Mouse (Mus musculus): ENCODE measurements around the gene Sox5. TPM values are rescaled to one million over a fixed set of nuclear protein-coding genes. Genes with fewer than 3 reads are reported as not detected.

The Sox5 gene
- total and polyA plus RNA-seq, 3 experiments = 0.08 to 0.47 (median 0.46) TPM

GRCm38 (mm10) chr6:144332027-144332426 lies 449.8 kb downstream of the Sox5 start:
- Histone ChIP-seq H3K4me2 (ENCODE audit: insufficient read depth, low read depth, poor library complexity, severe bottlenecking) (no peak overlapping the region), H3K79me2 (replicated peaks; ENCODE audit: control insufficient read depth, extremely low read depth, insufficient read depth, poor library complexity, severe bottlenecking) (no peaks in the 10 kb centered on the region), H3K27me3 (replicated peaks) (no peaks in the 10 kb centered on the region), H3K27ac (ENCODE audit: insufficient read depth, low read depth) (no peak overlapping the region), H3K9me3 (replicated peaks; ENCODE audit: low read length) (no peaks in the 10 kb centered on the region), H3K4me1 (ENCODE audit: control insufficient read depth in 1 of 2, insufficient read depth in 2 of 2) (no peaks in the 10 kb centered on the region), H3K9ac (ENCODE audit: insufficient read depth, low read depth) (no peak overlapping the region), H3K4me3 (replicated peaks in 1 of 3; ENCODE audit: low read depth in 2 of 3, low read length in 2 of 3, poor library complexity in 1 of 3) (no peak overlapping the region), H3K36me3 (replicated peaks in 1 of 2; ENCODE audit: control insufficient read depth in 1 of 2, insufficient read depth in 1 of 2, low read length in 1 of 2) (no peaks in the 10 kb centered on the region)
- dilution Hi-C loops (cut with MboI; ENCODE audit: extremely low pct_ligation_motif_present, extremely low pct_unique_long_range_greater_than_20kb, low sequenced_read_pairs) (no loop called here), in situ Hi-C loops (cut with MboI; ENCODE audit: low pct_ligation_motif_present, low pct_unique_long_range_greater_than_20kb, low sequenced_read_pairs) (loop anchor here (25.0 kb wide), 1 partner anchor 630 kb away; no protein-coding TSS in a partner anchor)
- TF ChIP-seq MAZ (IDR thresholded peaks at IDR 0.05; ENCODE audit: low read depth, low read length) = no peak
- TF ChIP-seq E2F4 (IDR thresholded peaks at IDR 0.05; ENCODE audit: insufficient replicate concordance, low read depth, low read length) = no peak
- no peak for TF ChIP-seq SIN3A (IDR thresholded peaks at IDR 0.05; ENCODE audit: low read length)
- no peak for TF ChIP-seq USF1 (IDR thresholded peaks at IDR 0.05; ENCODE audit: low read depth, low read length)
- TF ChIP-seq NRF1 (IDR thresholded peaks at IDR 0.05; ENCODE audit: low read depth, low read length) = no peak
- TF ChIP-seq ELF1 (IDR thresholded peaks at IDR 0.05; ENCODE audit: low read depth, low read length) = no peak
- TF ChIP-seq USF2 (conservative IDR thresholded peaks at IDR 0.05; ENCODE audit: low read depth, low read length) = no peak
- TF ChIP-seq RCOR1 (conservative IDR thresholded peaks at IDR 0.05; ENCODE audit: low read depth, low read length) = no peak
- no peak for TF ChIP-seq EP300 (IDR thresholded peaks at IDR 0.05; ENCODE audit: low read length)
- TF ChIP-seq ZC3H11A (IDR thresholded peaks at IDR 0.05; ENCODE audit: low read depth, low read length) = no peak
- no peak for TF ChIP-seq CHD2 (IDR thresholded peaks at IDR 0.05; ENCODE audit: low read length)
- DNase-seq (ENCODE audit: extremely low read depth) = no peak

DNA sequence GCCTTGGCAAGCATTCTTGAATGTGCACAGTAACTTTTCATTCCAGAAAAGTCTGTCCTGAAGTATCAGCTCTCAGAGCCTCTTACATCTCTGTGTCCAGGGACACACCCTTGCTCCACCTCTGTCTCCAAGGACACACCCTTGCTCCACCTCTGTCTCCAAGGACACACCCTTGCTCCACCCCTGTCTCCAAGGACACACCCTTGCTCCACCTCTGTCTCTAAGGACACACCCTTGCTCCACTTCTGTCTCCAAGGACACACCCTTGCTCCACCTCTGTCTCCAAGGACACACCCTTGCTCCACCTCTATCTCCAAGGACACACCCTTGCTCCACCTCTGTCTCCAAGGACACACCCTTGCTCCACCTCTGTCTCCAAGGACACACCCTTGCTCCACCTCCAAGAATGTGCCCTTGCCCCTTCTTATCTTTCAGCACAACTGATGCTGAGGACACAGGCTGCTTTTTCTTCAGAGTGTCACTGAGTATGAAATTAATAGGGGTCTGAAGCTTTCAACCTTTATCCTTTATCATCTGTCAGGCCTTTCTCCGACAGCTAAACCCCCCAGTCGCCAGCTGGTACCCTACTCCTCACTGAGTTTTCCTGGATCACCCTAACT lies 452.4 kb downstream of the Sox5 start:
- dilution Hi-C loops (cut with MboI; ENCODE audit: extremely low pct_ligation_motif_present, extremely low pct_unique_long_range_greater_than_20kb, low sequenced_read_pairs) (no loop called here), in situ Hi-C loops (cut with MboI; ENCODE audit: low pct_ligation_motif_present, low pct_unique_long_range_greater_than_20kb, low sequenced_read_pairs) (loop anchor here (25.0 kb wide), 1 partner anchor 633 kb away; no protein-coding TSS in a partner anchor)
- H3K27me3 ChIP-seq (replicated peaks) = no peaks in the 10 kb centered on the region
- no peaks in the 10 kb centered on the region for H3K36me3 ChIP-seq (replicated peaks in 1 of 2; ENCODE audit: control insufficient read depth in 1 of 2, insufficient read depth in 1 of 2, low read length in 1 of 2)
- H3K27ac ChIP-seq (ENCODE audit: insufficient read depth, low read depth) = no peak overlapping the region
- H3K4me3 ChIP-seq (replicated peaks in 1 of 3; ENCODE audit: low read depth in 2 of 3, low read length in 2 of 3, poor library complexity in 1 of 3) = no peak overlapping the region
- no peaks in the 10 kb centered on the region for H3K79me2 ChIP-seq (replicated peaks; ENCODE audit: control insufficient read depth, extremely low read depth, insufficient read depth, poor library complexity, severe bottlenecking)
- 0 out of 4 replicates have a peak, but pooled peaks cover 0 to 4% of the 10 kb centered on the region in 2 experiments for H3K4me1 ChIP-seq (ENCODE audit: control insufficient read depth in 1 of 2, insufficient read depth in 2 of 2)
- H3K9me3 ChIP-seq (replicated peaks; ENCODE audit: low read length) = no peaks in the 10 kb centered on the region
- no peak for TF ChIP-seq SMC3 (IDR thresholded peaks at IDR 0.05; ENCODE audit: low read depth, low read length)
- TF ChIP-seq TCF12 (IDR thresholded peaks at IDR 0.05; ENCODE audit: low read depth, low read length) = no peak
- TF ChIP-seq MYC (IDR thresholded peaks at IDR 0.05; ENCODE audit: low read depth, low read length) = no peak
- TF ChIP-seq E2F4 (IDR thresholded peaks at IDR 0.05; ENCODE audit: insufficient replicate concordance, low read depth, low read length) = no peak
- no peak for TF ChIP-seq ZMIZ1 (IDR thresholded peaks at IDR 0.05; ENCODE audit: low read depth, low read length)
- no peak for TF ChIP-seq KAT2A (IDR thresholded peaks at IDR 0.05; ENCODE audit: insufficient replicate concordance, low read length)
- H3K9ac ChIP-seq (ENCODE audit: insufficient read depth, low read depth) = no peak overlapping the region
- no peak overlapping the region for H3K4me2 ChIP-seq (ENCODE audit: insufficient read depth, low read depth, poor library complexity, severe bottlenecking)
- DNase-seq (ENCODE audit: extremely low read depth) = peak; percentile 70

All from CH12.LX (cell line).